Mouse (Mus musculus): Measurements from ENCODE around the gene Tada2b. TPM values are rescaled to one million over a fixed set of nuclear protein-coding genes. Genes with fewer than 3 reads are reported as not detected.

Tada2b gene
- polyA plus RNA-seq, 1 experiment from 2014 or later, result 2.1 TPM

GRCm38 (mm10) chr5:36460712-36461111 lies 23.4 kb downstream of the Tada2b start:
- no peaks in the 10 kb centered on the region for H3K27me3 ChIP-seq
- no peak overlapping the region for H3K4me3 ChIP-seq
- ATAC-seq (ENCODE audit: insufficient number of reproducible peaks, insufficient read depth, low FRiP score, low TSS enrichment, low read depth), result no peak
- no peak overlapping the region for H3K9ac ChIP-seq
- WGBS, result 84% methylated on average over 2 of the region's 2 CpGs
- no peak overlapping the region for H3K27ac ChIP-seq
- peaks cover 13% of the 10 kb centered on the region for H3K4me1 ChIP-seq
- no peaks in the 10 kb centered on the region for H3K36me3 ChIP-seq
- H3K4me2 ChIP-seq, result no peak overlapping the region
- no peaks in the 10 kb centered on the region for H3K9me3 ChIP-seq

GRCm38 (mm10) chr5:36458926-36459325 lies 25.2 kb downstream of the Tada2b start:
- Histone ChIP-seq H3K36me3 (no peaks in the 10 kb centered on the region), H3K4me2 (no peak overlapping the region), H3K27me3 (no peaks in the 10 kb centered on the region), H3K4me1 (peaks cover 7% of the 10 kb centered on the region), H3K9ac (no peak overlapping the region), H3K27ac (no peak overlapping the region), H3K4me3 (no peak overlapping the region), H3K9me3 (no peaks in the 10 kb centered on the region)
- 15% methylated on average over 4 of the region's 4 CpGs for WGBS
- ATAC-seq (ENCODE audit: insufficient number of reproducible peaks, insufficient read depth, low FRiP score, low TSS enrichment, low read depth), result no peak

- Histone ChIP-seq H3K4me1 (peaks cover under 1% of the 10 kb centered on the region; the same call in 1 of the 2 replicates), H3K36me3 (no peaks in the 10 kb centered on the region), H3K9me3 (no peaks in the 10 kb centered on the region), H3K9ac (no peak overlapping the region), H3K4me2 (no peak overlapping the region), H3K4me3 (no peak overlapping the region), H3K27me3 (no peaks in the 10 kb centered on the region), H3K27ac (no peak overlapping the region)
- WGBS, result 72% methylated on average over 4 of the region's 4 CpGs
- ATAC-seq (ENCODE audit: insufficient number of reproducible peaks, insufficient read depth, low FRiP score, low TSS enrichment, low read depth), result no peak
Observed at GRCm38 (mm10) chr5:36457706-36458105, 26.4 kb downstream of the Tada2b start.

GRCm38 (mm10) chr5:36452821-36453220 lies 31.3 kb downstream of the Tada2b start:
- WGBS, result 81% methylated on average over 6 of the region's 6 CpGs

GRCm38 (mm10) chr5:36451872-36452389 lies 32.2 kb downstream of the Tada2b start:
- Histone ChIP-seq H3K4me3 (no peak overlapping the region), H3K36me3 (no peaks in the 10 kb centered on the region), H3K9me3 (no peaks in the 10 kb centered on the region), H3K27me3 (no peaks in the 10 kb centered on the region), H3K9ac (no peak overlapping the region), H3K27ac (no peak overlapping the region), H3K4me2 (no peak overlapping the region), H3K4me1 (no peaks in the 10 kb centered on the region; the same call in 1 of the 2 replicates)
- ATAC-seq (ENCODE audit: insufficient number of reproducible peaks, insufficient read depth, low FRiP score, low TSS enrichment, low read depth), result no peak
- 73% methylated on average over 10 of the region's 10 CpGs for WGBS

More at GRCm38 (mm10) chr5:36452821-36453220, 31.3 kb downstream of the Tada2b start:
- no peak overlapping the region for H3K4me3 ChIP-seq
- no peak overlapping the region for H3K9ac ChIP-seq
- no peaks in the 10 kb centered on the region for H3K27me3 ChIP-seq
- no peak overlapping the region for H3K4me2 ChIP-seq
- no peak for ATAC-seq (ENCODE audit: insufficient number of reproducible peaks, insufficient read depth, low FRiP score, low TSS enrichment, low read depth)
- no peaks in the 10 kb centered on the region for H3K9me3 ChIP-seq
- no peaks in the 10 kb centered on the region; the same call in 1 of the 2 replicates for H3K4me1 ChIP-seq
- no peak overlapping the region for H3K27ac ChIP-seq
- H3K36me3 ChIP-seq, result no peaks in the 10 kb centered on the region

- no peak overlapping the region for H3K4me2 ChIP-seq
- H3K4me1 ChIP-seq, result peaks cover 1% of the 10 kb centered on the region
- no peaks in the 10 kb centered on the region for H3K27me3 ChIP-seq
- ATAC-seq (ENCODE audit: insufficient number of reproducible peaks, insufficient read depth, low FRiP score, low TSS enrichment, low read depth), result no peak
- WGBS, result 21% methylated on average over 8 of the region's 10 CpGs
- H3K36me3 ChIP-seq, result no peaks in the 10 kb centered on the region
- H3K27ac ChIP-seq, result no peak overlapping the region
- no peaks in the 10 kb centered on the region for H3K9me3 ChIP-seq
- no peak overlapping the region for H3K9ac ChIP-seq
- H3K4me3 ChIP-seq, result no peak overlapping the region
Observed at GRCm38 (mm10) chr5:36451119-36451518, 33.0 kb downstream of the Tada2b start.

- Histone ChIP-seq H3K4me1 (peaks cover 12% of the 10 kb centered on the region), H3K4me2 (no peak overlapping the region), H3K9ac (no peak overlapping the region), H3K4me3 (no peak overlapping the region), H3K36me3 (no peaks in the 10 kb centered on the region), H3K9me3 (no peaks in the 10 kb centered on the region), H3K27me3 (0 out of 2 replicates have a peak, but pooled peaks cover 4% of the 10 kb centered on the region), H3K27ac (no peak overlapping the region)
- no peak for ATAC-seq (ENCODE audit: insufficient number of reproducible peaks, insufficient read depth, low FRiP score, low TSS enrichment, low read depth)
- WGBS, result 68% methylated on average over 6 of the region's 6 CpGs
Observed at GRCm38 (mm10) chr5:36449710-36450358, 34.3 kb downstream of the Tada2b start.

GRCm38 (mm10) chr5:36447872-36448271 lies 36.2 kb downstream of the Tada2b start:
- Histone ChIP-seq H3K9ac (no peak overlapping the region), H3K4me1 (peaks cover 26% of the 10 kb centered on the region), H3K4me2 (no peak overlapping the region), H3K4me3 (no peak overlapping the region), H3K27ac (no peak overlapping the region), H3K27me3 (0 out of 2 replicates have a peak, but pooled peaks cover 4% of the 10 kb centered on the region), H3K9me3 (no peaks in the 10 kb centered on the region), H3K36me3 (no peaks in the 10 kb centered on the region)
- no peak for ATAC-seq (ENCODE audit: insufficient number of reproducible peaks, insufficient read depth, low FRiP score, low TSS enrichment, low read depth)
- 89% methylated on average over 12 of the region's 12 CpGs for WGBS

GRCm38 (mm10) chr5:36446166-36446890 lies 37.8 kb downstream of the Tada2b start:
- WGBS, result 44% methylated on average over 9 of the region's 9 CpGs
- no peak for ATAC-seq (ENCODE audit: insufficient number of reproducible peaks, insufficient read depth, low FRiP score, low TSS enrichment, low read depth)
- H3K4me2 ChIP-seq, result no peak overlapping the region
- H3K4me1 ChIP-seq, result peaks cover 36% of the 10 kb centered on the region
- no peak overlapping the region for H3K4me3 ChIP-seq
- no peak overlapping the region for H3K27ac ChIP-seq
- H3K27me3 ChIP-seq, result 0 out of 2 replicates have a peak, but pooled peaks cover 4% of the 10 kb centered on the region
- no peak overlapping the region for H3K9ac ChIP-seq
- H3K36me3 ChIP-seq, result no peaks in the 10 kb centered on the region
- H3K9me3 ChIP-seq, result no peaks in the 10 kb centered on the region

GRCm38 (mm10) chr5:36445028-36445427 lies 39.1 kb downstream of the Tada2b start:
- peak overlapping the region; percentile 40; the same call in 1 of the 2 replicates for H3K27ac ChIP-seq

GRCm38 (mm10) chr5:36444611-36445010 lies 39.5 kb downstream of the Tada2b start:
- ATAC-seq (ENCODE audit: insufficient number of reproducible peaks, insufficient read depth, low FRiP score, low TSS enrichment, low read depth), result no peak
- 38% methylated on average over 4 of the region's 4 CpGs for WGBS
- Histone ChIP-seq H3K9ac (0 out of 2 replicates have a peak overlapping the region, but pooled peaks have one; percentile 21), H3K4me2 (no peak overlapping the region), H3K4me1 (peaks cover 43% of the 10 kb centered on the region), H3K9me3 (no peaks in the 10 kb centered on the region), H3K27ac (peak overlapping the region; percentile 40; the same call in 1 of the 2 replicates), H3K4me3 (no peak overlapping the region), H3K36me3 (no peaks in the 10 kb centered on the region), H3K27me3 (0 out of 2 replicates have a peak, but pooled peaks cover 4% of the 10 kb centered on the region)

More at GRCm38 (mm10) chr5:36445028-36445427, 39.1 kb downstream of the Tada2b start:
- H3K9ac ChIP-seq, result no peak overlapping the region
- no peak overlapping the region for H3K4me3 ChIP-seq
- no peak for ATAC-seq (ENCODE audit: insufficient number of reproducible peaks, insufficient read depth, low FRiP score, low TSS enrichment, low read depth)
- no peak overlapping the region for H3K4me2 ChIP-seq
- peaks cover 43% of the 10 kb centered on the region for H3K4me1 ChIP-seq
- no peaks in the 10 kb centered on the region for H3K9me3 ChIP-seq
- H3K36me3 ChIP-seq, result no peaks in the 10 kb centered on the region
- 0 out of 2 replicates have a peak, but pooled peaks cover 4% of the 10 kb centered on the region for H3K27me3 ChIP-seq
- WGBS, result 22% methylated on average over 8 of the region's 8 CpGs
